Mouse (Mus musculus) forebrain, embryonic 10.5 days (tissue): ENCODE data around the gene Dlg2. TPM values are rescaled to one million over a fixed set of nuclear protein-coding genes. Genes with fewer than 3 reads are reported as not detected.

Experiments used
- DNase-seq: peaks from one replicate; pipeline ENCODE4 v3.0.0-alpha.2; 2017; ENCODE audit warnings: low spot score; ENCODE audit errors: extremely low spot score
- H3K27ac ChIP-seq: fragments of 300-500 bp; sonication (generic); 2 replicates; pipeline ENCODE4 v1.5.1; 2016; ENCODE audit warnings: mild to moderate bottlenecking
- H3K27me3 ChIP-seq: fragments of 300-500 bp; sonication (generic); 2 replicates; pipeline ENCODE4 v1.6.1; 2016; ENCODE audit warnings: mild to moderate bottlenecking; ENCODE audit not compliant: poor library complexity, severe bottlenecking
- H3K36me3 ChIP-seq: fragments of 300-500 bp; sonication (generic); replicated peaks from 2 replicates; pipeline ENCODE4 v1.6.1; 2016; ENCODE audit warnings: mild to moderate bottlenecking, moderate library complexity
- H3K4me1 ChIP-seq: fragments of 300-500 bp; sonication (generic); 2 replicates; pipeline ENCODE4 v1.6.1; 2016
- H3K4me3 ChIP-seq: fragments of 300-500 bp; sonication (generic); 2 replicates; pipeline ENCODE4 v1.5.1; 2016; ENCODE audit warnings: mild to moderate bottlenecking, moderate library complexity
- H3K9me3 ChIP-seq: fragments of 300-500 bp; sonication (generic); 2 replicates; pipeline ENCODE4 v1.6.1; 2016; ENCODE audit warnings: mild to moderate bottlenecking, moderate library complexity
- WGBS: fragments of 180-500 bp; shearing (Covaris S2); methylation state at CpG from one replicate; pipeline ENCODE4 v1.1.7; 2016; 5-methylcytosine and 5-hydroxymethylcytosine counted together
- polyA plus RNA-seq: library from polyadenylated mRNA; unstranded; fragments of >200 nt; fragmentation: Nextera tagmentation; extraction: Ambion mirVana; gene quantifications from 2 replicates; pipeline ENCODE4 v1.2.1, GENCODE M21; 2016

Dlg2 gene
- polyA plus RNA-seq, 1 experiment from 2014 or later, result 0.95 TPM

DNA sequence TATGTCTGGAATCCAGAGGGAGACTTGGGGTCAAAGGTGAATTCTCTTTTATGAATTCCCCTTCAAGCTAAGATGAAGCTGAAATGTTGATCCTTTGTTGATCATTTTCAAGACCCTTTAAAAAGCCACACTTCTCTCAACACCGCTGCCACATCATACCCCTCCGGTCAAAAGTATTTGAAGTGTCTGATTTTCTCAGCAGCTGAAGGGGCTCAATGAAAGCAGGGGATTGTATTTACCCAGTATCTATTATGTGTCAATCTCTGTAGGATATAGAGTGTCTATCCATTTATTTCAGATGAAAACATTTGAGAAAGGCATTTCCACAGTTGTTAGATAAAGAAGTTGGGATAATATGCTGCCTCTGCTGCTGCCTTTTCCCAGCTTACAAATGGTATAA lies 1459.7 kb downstream of the Dlg2 start:
- 74% methylated on average over 2 of the region's 2 CpGs for WGBS
- Histone ChIP-seq H3K4me3 (no peak overlapping the region), H3K27ac (no peak overlapping the region), H3K9me3 (no peaks in the 10 kb centered on the region), H3K4me1 (0 out of 2 replicates have a peak, but pooled peaks cover 3% of the 10 kb centered on the region), H3K36me3 (no peaks in the 10 kb centered on the region), H3K27me3 (no peaks in the 10 kb centered on the region)
- no peak for DNase-seq

DNA sequence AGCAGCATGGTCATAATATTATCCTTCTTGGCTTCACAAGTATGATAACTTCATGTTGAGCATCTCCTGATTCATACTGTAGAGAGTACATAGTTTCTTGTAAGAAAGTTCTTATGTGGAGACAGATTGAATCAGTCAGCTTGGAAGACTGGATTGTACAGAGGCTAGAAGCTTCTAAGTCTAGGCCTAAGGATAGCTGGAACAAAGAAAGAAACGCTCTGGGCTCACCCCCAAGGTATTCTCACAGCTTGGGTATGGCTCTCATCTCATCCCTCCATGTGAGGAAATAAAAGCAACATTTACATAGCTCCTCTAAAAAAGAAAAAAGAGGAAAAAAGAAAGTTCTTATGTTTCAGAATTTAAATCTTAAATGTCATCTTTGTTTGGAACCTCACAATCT lies 1466.8 kb downstream of the Dlg2 start:
- no peak overlapping the region for H3K27ac ChIP-seq
- no peaks in the 10 kb centered on the region for H3K27me3 ChIP-seq
- no peak overlapping the region for H3K4me3 ChIP-seq
- no peaks in the 10 kb centered on the region for H3K4me1 ChIP-seq
- no peaks in the 10 kb centered on the region for H3K36me3 ChIP-seq
- WGBS, result 84% methylated on average over 1 of the region's 1 CpGs
- no peaks in the 10 kb centered on the region for H3K9me3 ChIP-seq
- DNase-seq, result no peak

DNA sequence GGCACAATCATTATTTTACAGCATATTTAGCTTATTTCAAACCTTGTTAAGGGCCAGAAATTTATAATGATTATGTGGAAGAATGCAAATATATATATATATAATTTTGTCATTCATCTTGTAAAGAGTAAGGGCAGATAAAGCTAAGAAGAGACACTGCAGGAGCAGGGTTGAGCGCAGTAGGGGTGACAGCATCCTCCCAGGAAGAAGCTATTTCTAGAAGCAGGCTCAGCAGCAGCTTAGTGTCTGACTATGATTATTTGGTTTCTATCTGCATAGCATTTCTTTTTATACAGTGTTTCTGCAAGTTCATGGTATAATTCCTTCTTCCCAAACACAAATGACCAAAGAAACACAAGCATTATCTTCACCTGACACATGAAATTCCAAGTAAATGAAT lies 1479.1 kb downstream of the Dlg2 start:
- Histone ChIP-seq H3K9me3 (no peaks in the 10 kb centered on the region), H3K27me3 (no peaks in the 10 kb centered on the region), H3K27ac (no peak overlapping the region), H3K4me3 (no peak overlapping the region), H3K36me3 (no peaks in the 10 kb centered on the region), H3K4me1 (no peaks in the 10 kb centered on the region)
- 93% methylated on average over 1 of the region's 1 CpGs for WGBS
- DNase-seq, result no peak

DNA sequence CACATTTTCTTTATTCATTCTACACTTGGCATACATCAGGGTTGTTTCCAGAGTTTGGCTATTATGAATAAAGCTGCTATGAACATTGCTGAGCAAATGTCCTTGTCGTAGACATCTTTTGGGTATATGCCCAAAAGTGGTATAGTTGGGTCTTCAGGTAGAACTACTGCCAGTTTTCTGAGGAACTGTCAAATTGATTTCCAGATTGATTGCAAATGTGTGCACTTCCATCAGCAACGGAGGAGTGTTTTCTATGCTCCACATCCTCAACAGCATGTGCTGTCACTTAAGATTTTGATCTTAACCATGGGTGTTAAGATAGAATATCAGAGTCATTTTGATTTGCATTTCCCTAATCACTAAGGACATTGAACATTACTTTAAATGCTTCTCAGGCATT lies 1486.5 kb downstream of the Dlg2 start:
- Histone ChIP-seq H3K9me3 (no peaks in the 10 kb centered on the region), H3K4me1 (no peaks in the 10 kb centered on the region), H3K27ac (no peak overlapping the region), H3K27me3 (no peaks in the 10 kb centered on the region), H3K36me3 (no peaks in the 10 kb centered on the region), H3K4me3 (no peak overlapping the region)
- DNase-seq, result no peak
- WGBS, result 94% methylated on average over 2 of the region's 2 CpGs

DNA sequence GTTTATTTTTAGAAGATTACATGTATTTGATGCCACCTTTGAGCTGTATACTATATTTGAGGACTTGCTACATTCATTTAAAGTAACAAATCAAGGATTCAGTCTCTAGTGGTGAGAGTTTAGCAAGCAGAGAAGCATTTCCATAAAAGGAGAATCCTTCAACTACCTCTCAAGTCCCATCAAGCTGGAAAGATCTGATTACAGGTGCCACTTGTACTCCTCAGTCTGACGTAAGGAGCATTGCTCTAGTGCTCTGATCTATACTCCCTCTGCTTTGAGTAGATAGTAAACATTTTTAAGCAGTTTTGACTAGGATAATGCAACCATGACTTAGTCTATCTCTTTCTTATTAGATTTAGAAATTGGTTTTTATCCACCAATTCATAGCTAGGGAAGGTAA lies 1496.5 kb downstream of the Dlg2 start:
- Histone ChIP-seq H3K4me1 (no peaks in the 10 kb centered on the region), H3K27me3 (no peaks in the 10 kb centered on the region), H3K4me3 (no peak overlapping the region), H3K9me3 (no peaks in the 10 kb centered on the region), H3K36me3 (no peaks in the 10 kb centered on the region), H3K27ac (no peak overlapping the region)
- 79% methylated on average over 1 of the region's 1 CpGs for WGBS
- no peak for DNase-seq

DNA sequence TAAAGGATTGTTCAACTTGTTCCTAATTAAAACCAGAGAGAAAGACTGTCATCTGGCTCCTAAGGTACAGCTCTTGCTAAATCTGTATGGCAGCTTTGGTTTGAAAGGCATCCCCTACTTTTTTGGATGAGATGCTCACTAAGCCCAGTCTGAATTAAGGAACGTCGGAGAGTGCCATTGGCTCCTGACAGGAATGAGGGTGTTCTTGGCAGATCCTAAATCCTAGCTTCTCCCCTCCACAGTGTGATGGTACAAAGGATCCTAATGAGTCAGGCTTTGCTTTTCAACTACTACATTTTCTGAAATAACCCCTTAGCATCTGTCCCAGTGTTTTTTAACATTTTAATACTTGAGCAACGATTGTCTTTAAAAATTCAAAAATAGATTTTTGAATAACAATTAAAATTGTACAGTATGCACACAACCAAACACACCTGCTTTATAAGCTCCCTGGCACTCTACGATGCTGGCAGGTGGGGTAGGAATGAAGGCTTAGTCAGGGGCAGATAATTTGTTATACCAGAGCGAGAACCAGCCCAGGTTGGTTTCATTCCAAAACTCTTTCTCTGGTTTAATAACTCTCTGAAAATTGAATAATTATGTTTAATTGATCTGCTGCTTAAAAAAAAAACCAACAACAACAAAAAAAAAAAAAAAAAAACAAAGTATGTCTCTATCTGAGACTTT lies 1527.4 kb downstream of the Dlg2 start:
- WGBS, result 89% methylated on average over 5 of the region's 5 CpGs
- no peak for DNase-seq
- no peak overlapping the region for H3K4me3 ChIP-seq
- no peaks in the 10 kb centered on the region for H3K36me3 ChIP-seq
- no peaks in the 10 kb centered on the region for H3K4me1 ChIP-seq
- no peak overlapping the region for H3K27ac ChIP-seq
- no peaks in the 10 kb centered on the region for H3K9me3 ChIP-seq
- no peaks in the 10 kb centered on the region for H3K27me3 ChIP-seq

DNA sequence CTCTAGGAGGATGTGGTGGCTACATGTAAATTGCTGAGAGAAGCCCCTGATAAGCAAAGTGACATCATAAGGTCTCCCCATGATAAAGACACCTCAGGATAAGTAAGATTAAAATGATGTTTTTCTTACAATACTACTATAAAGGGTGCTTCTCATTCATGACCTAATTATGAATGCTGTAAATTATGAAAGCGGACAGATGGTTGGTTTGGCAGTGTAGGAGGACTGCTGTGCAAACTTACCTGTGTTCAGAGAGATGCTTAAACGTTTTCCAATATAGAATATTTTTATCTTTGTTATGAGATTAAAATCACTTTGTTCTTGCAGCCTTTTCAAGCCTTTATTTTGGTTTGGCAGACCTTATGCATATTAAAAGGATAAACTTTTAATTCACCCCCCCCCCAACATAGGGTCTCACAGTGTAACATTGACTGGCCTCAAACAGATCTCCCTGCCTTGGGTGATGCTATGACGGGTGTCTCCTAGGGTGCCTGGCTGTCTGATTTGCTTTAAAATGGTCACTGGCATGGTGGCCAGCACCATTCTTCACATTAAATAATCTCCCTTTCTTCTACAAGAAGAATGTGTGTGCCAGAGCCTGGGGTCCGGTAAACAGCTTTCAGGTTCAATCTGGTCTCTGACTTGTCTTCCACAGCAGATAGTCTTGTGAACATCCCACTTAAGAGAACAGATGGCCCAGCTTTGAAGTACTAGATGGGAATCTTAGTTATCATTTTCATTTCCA lies 1529.4 kb downstream of the Dlg2 start:
- Histone ChIP-seq H3K4me1 (no peaks in the 10 kb centered on the region), H3K4me3 (no peak overlapping the region), H3K27ac (no peak overlapping the region), H3K9me3 (no peaks in the 10 kb centered on the region), H3K36me3 (no peaks in the 10 kb centered on the region), H3K27me3 (no peaks in the 10 kb centered on the region)
- no peak for DNase-seq
- WGBS, result 88% methylated on average over 4 of the region's 4 CpGs

DNA sequence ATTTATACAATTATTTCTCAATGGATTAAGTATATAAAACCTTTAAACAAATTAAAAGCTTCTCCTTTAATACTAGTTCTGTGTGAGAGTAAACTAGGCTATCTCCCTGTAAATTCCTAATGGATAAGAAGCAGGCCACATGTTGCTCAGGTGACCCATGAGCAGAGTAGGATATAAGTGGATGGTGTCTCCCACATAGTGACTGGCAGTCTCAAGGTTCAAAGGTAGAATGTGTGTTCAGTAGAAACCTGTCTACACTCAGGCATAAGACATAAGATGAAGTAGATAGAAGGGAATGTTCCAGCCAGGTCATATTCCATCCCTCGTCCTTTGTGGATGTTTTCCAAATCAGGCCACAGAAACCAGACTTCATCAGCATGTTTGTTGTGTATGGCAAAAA lies 1532.2 kb downstream of the Dlg2 start:
- H3K27ac ChIP-seq, result no peak overlapping the region
- H3K27me3 ChIP-seq, result no peaks in the 10 kb centered on the region
- 97% methylated on average over 1 of the region's 1 CpGs for WGBS
- H3K9me3 ChIP-seq, result no peaks in the 10 kb centered on the region
- H3K4me1 ChIP-seq, result no peaks in the 10 kb centered on the region
- no peak for DNase-seq
- H3K4me3 ChIP-seq, result no peak overlapping the region
- no peaks in the 10 kb centered on the region for H3K36me3 ChIP-seq

DNA sequence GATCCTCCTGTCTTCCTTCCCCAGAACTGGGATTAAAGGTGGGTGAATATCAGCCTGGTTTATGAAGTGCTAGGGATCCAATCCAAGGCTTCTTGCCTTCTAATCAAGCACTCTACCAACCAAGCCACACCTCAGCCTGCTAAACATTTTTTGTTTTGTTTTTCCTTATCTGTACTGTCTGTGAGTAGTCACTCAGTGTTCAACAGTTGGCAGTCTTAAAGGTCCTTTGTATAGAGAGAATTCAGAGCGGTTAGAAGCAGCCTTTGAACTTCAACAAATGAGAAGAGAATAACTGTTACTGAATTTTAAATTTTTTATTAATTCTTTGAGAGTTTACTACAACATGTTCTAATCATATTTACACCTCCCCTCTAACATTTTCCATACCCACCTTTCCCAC lies 1548.5 kb downstream of the Dlg2 start:
- Histone ChIP-seq H3K4me1 (no peaks in the 10 kb centered on the region), H3K27me3 (no peaks in the 10 kb centered on the region), H3K27ac (no peak overlapping the region), H3K36me3 (no peaks in the 10 kb centered on the region), H3K9me3 (no peaks in the 10 kb centered on the region), H3K4me3 (no peak overlapping the region)
- 84% methylated on average over 1 of the region's 1 CpGs for WGBS
- no peak for DNase-seq

DNA sequence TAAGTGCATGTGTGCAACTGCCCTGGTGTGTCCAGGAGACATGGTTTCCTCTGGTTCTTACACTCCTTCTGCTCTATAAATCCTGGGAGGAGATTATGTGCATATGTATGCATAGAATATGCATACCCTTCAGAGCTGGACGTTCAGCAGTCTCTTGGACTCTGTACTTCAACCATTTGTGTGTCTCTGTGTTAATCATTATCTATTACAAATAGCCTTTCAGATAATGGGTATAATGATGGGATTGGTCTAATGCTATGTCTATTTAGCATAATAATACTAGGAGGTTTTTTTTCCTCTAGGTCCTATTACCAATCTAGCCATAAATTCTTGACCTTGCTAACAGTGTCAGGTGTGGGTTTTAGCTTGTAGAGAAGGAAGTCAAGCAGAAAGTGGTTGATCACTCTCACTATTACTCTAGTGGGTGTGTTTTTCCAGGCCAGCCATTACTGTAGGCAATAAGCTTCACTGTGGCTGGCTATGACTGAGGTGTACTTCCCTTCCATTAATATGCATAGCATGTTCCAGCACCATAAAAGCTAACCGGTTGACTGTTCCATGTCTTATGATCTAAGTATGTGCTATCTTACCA lies 1549.1 kb downstream of the Dlg2 start:
- H3K27ac ChIP-seq, result no peak overlapping the region
- H3K27me3 ChIP-seq, result no peaks in the 10 kb centered on the region
- no peaks in the 10 kb centered on the region for H3K9me3 ChIP-seq
- 83% methylated on average over 2 of the region's 2 CpGs for WGBS
- DNase-seq, result no peak
- no peak overlapping the region for H3K4me3 ChIP-seq
- no peaks in the 10 kb centered on the region for H3K4me1 ChIP-seq
- no peaks in the 10 kb centered on the region for H3K36me3 ChIP-seq

DNA sequence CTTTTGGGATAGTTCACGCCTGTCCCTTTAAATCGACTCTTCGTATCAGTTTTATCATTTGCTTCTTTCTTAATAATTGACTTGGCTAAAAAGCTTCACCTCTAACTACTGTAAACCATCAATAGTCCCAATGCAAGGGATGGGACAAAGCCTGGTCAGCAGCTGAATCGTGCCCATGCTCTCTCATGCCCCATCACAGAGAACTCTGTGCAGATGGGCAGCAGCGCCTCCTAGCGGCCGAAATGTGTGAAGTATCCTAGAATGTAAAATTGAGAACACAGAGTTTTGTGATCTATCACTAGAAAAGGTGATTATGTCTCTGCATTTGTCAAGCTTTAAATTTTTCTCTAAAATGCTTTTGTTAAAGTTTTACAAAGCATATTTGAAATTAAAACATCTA lies 1550.6 kb downstream of the Dlg2 start:
- 42% methylated on average over 7 of the region's 7 CpGs for WGBS
- peak; percentile 72 for DNase-seq
- H3K4me3 ChIP-seq, result no peak overlapping the region

DNA sequence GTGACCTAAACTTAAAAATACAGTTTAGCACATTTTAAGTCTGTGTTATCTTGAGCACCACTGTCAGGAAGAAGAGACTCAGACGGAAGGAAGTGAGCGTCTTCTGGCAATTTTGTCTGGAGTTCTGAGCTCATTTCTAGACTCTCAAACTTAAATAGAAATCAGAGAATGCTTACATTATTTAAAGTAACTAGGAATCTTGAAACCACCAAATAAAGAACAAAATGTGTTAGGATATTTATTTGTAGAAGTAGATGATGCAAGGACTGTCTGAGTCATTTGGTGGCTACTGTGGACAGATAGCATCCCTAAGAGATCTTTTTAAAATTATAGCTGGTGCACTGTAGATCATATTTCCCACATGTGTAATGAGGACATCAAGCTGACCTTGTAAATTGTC lies 1557.8 kb downstream of the Dlg2 start:
- DNase-seq, result no peak
- Histone ChIP-seq H3K27me3 (no peaks in the 10 kb centered on the region), H3K9me3 (no peaks in the 10 kb centered on the region), H3K27ac (no peak overlapping the region), H3K36me3 (no peaks in the 10 kb centered on the region), H3K4me3 (no peak overlapping the region), H3K4me1 (no peaks in the 10 kb centered on the region)
- whole genome bisulfite sequencing, result 90% methylated on average over 2 of the region's 2 CpGs

More for the DNA sequence above, 1550.6 kb downstream of the Dlg2 start:
- Histone ChIP-seq H3K27me3 (no peaks in the 10 kb centered on the region), H3K36me3 (no peaks in the 10 kb centered on the region), H3K27ac (no peak overlapping the region), H3K4me1 (no peaks in the 10 kb centered on the region), H3K9me3 (no peaks in the 10 kb centered on the region)

DNA sequence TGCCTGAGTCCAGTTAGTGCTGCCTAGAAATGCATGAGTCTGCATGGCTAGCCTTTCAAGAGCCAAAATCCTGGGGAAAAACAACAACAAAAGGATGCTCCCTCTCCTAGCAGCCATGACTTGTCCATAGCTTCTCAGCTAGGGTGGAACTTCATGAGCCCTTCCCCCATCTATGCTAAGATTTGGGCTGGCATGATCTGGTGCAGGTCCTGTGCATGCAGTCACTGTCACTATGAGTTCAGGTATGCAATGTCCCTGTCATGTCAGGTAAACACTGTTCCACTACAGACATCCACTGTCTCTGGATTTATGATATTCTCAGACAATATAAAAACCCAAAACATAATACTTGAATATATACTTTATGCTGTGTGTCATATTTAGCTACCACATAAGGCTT lies 1563.7 kb downstream of the Dlg2 start:
- Histone ChIP-seq H3K27me3 (no peaks in the 10 kb centered on the region), H3K27ac (no peak overlapping the region), H3K9me3 (no peaks in the 10 kb centered on the region), H3K4me1 (no peaks in the 10 kb centered on the region), H3K4me3 (no peak overlapping the region), H3K36me3 (no peaks in the 10 kb centered on the region)
- no peak for DNase-seq
